Mouse (Mus musculus) right cerebral cortex, postnatal 10 days (tissue): ENCODE measurements around the gene Hoxc9.

Experiments used
- DNase-seq, 2 experiments: peaks; one replicate each; pipeline ENCODE4 v3.0.0; 2021; ENCODE audit warnings: low spot score in 2 of 2

The Hoxc9 gene

DNA sequence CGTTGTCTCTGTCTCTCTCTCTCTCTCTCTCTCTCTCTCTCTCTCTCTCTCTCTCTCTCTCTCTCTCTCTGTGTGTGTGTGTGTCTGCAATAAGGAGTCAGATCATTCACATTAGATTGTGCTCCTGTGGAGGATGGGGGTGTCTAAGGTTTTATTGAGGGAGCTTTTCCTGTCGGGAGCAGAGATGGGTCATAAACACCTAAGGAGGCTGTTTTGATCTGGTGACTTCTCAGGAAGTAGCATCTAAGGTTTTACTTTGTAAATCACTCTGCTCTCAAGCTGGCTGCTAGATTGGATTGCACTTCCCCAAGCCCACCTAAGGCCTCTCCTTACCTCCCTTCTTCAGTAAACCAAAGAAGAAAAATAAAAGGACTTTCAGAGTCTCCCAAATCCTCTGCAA is 47.9 kb downstream of the Hoxc9 start:
- no peak for DNase-seq

DNA sequence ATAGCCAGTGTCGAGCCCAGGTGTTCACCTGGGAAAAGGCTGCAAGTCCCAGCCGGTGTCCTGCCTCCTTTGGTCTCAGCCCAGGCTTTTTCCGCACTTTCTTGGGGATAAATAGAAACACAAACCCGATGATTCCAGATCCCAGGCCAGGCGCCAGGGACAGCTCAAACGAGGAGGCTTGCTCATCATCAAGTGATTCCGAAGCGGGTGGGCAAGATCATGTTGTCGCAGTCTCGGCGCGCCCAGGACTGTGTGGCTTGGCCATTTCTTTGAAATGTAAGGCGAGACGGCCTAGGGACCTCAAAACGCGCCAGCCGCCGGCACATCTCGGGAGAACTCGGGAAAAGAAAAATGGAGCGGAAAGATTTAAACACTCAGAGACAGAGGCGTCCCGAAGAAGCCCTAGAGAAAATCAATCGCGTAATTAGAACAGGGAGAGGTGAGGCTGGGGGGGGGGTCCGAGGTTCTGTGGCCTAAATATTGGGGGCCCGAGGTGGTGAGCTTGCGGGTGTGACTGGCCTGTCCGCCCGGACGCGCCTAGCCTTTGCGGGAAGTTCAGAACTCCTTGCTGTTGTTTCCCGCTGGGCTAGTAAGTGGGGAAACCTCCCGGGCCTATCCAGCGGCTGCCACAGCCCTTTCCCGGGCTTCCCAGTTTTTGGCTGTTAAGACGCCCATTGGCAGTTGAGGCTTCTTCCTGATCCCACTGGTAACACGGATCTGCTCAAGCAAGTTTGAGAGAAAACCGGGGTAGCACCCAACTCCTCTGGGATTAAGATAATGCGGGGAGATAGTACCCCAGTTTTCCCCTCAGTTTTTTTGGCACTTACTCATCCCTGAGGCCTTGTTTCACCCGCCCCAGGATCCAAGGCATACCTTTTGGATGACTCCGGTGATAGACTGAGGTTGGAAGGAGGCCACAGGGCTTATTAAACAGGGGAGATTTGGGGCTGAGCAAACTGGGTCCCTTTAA is 51.3 kb downstream of the Hoxc9 start:
- DNase-seq = no peak

DNA sequence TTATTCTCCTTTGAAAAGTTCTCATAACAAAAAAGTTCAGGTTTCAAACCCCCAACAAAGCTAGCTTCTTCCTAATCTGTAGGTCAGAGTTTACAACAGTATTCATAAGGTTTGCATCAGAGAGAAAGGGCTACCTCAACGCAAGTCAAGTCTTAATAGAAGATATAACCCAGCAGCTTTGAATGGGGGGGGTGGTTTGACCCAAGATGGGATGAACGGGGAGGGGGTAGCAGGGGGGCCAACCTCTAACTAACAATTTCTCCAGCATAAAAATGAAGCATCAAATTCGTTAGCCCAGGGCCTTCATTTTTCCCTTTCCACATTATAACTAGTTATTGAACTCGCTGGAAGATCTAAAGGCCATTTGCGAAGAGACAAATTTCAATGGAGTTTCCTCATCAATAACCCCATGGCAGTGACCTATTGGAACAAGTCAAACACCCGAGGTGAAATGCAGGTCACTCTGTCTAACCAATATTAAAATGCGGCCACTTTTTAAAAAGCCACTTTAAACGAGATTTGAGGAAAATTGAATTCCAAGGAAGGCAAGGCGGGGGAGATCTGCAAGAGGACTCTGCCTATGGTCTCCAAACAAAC is 52.8 kb downstream of the Hoxc9 start:
- DNase-seq = no peak

DNA sequence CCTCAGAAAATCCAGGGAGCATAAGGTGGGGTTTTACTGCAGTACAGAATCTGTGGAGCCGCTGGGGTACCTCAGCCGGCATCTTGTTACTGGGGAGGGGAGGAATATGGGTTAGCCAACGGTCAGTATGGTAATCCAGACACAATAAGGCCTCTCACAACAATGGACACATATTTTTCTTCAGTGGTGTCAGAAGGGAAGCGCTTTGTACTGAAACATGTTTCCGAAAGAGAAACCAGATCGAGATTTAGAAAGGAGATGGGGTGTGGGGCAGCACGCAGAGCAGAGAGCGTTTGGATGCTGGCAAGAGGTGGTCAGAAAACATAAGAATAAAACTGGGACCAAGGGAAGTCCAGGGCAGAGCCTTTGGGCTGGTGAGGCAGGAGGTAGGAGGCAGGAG is 53.9 kb downstream of the Hoxc9 start:
- DNase-seq = no peak

DNA sequence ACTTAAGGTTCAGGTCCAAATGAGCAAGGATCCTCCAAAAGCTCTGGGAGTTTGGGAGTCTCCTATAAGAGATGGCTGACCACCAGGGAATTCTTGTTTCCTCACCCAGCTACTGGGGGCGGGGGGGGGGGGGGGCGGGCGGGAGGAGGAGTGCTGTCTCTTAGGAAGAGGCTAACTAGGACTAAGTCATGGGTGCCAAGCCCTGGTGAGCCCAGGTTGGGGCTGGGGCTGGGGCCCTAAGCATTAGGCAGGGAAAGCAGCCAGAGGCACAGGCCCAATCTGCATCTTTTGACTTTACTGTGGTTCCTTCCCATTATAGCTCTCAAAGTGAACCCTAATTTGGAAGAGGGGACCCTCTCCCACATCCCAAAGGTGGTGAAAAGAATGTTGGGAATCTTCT is 55.9 kb downstream of the Hoxc9 start:
- DNase-seq = no peak

DNA sequence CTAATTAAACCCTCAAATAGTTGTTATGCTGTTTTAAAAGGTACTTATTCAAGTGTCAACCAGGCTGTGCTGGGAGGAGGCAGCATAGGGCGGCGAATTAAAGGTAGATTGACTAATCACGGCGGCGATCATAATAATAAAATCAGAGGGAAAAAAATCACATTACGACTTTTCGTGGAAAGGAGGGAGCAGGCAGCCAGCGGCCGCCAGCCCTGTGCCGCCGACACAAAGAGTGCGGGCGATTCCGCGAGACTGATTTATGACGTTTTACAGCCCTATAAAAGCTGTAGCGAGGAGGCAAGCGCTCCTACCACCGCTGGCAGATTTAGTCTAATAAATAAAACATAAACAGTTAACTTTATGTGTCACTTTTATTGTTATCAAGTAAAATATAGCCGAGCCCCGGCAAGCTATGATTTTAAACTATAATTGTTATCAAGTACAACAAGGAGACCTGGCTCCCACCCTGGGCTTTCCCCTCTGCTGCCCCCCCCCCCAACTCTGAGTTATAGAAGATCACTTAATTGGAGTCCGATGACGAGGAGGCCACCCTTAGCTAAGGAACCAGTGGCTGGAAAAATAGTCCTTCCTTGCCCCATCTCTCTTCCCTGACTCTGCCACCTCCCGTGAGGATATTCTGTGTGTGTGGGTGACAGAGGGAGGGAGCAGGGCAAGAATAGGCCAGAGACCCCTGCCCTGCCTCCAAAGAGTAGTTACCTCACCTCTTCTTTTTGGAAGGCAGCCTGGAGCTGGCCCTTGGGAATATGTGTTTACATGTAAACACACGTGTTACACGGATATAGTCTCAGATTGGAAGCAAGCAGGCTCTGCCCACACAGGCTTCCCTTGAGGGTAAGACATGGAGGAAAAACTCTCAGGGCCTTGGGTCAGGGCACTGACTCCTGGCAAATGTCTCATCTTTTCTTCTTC is 56.7 kb downstream of the Hoxc9 start:
- DNase-seq = no peak

DNA sequence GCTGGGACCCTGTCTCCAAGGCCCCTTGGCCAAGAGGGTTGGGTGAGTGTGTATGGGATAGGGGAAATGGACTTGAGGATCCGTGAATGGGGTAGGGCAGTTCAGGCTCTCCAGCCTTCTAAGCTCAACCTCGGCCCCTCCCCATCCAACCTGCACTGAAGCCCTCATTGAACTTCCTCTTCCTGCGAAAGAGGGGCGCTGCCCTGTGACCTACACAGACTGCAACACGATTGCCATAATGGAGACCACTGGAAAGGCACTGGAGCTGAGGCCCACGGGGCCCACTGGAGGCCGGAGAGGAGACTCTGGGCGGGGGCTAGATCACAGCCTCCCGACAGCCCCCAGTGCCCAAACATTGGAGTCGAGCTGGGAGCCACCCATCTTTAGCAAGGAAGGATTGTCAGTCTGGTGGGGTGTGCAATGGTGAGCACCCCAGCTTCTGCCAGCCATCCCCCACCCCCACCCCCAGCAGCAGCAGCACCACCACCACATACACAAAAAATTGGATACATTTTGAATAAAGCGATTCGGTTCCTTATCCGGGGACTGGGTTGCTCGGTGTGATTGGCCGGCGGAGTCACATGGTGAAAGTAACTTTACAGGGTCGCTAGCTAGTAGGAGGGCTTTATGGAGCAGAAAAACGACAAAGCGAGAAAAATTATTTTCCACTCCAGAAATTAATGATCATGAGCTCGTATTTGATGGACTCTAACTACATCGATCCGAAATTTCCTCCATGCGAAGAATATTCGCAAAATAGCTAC is 58.0 kb downstream of the Hoxc9 start:
- DNase-seq = no peak
